Mouse (Mus musculus) gastrocnemius, adult 18-20 months (tissue): ENCODE results near the gene Olfr1394. TPM values are rescaled to one million over a fixed set of nuclear protein-coding genes. Genes with fewer than 3 reads are reported as not detected.
"Not testable (repeated sequence)": the region's sequence is repeated elsewhere in the genome, so short reads cannot be mapped to it uniquely, and the experiment has no call there.

Experiments
- DNase-seq: peaks from one replicate; pipeline ENCODE4 v3.0.0; 2021; ENCODE audit warnings: low spot score
- long read RNA-seq, 2 experiments: library from polyadenylated mRNA; stranded (forward); transcript quantifications; one replicate each; pipeline ENCODE4 v2.0.0; 2021
- total RNA-seq, 2 experiments: library from RNA; stranded (reverse); gene quantifications; 2 replicates each; pipeline ENCODE4 v1.2.3; 2021

Gene Olfr1394
- total RNA-seq: not detected
- long read RNA-seq, experiment 1: 0 reads
- long read RNA-seq, experiment 2: 0 reads

- no peak for DNase-seq
Measured at GRCm38 (mm10) chr11:49154077-49154476, at the start of gene Olfr1394. Olfr1394 (plus strand) TSS chr11:49154377.

- no peak for DNase-seq
Measured at GRCm38 (mm10) chr11:49105752-49106151, 48.4 kb upstream of the Olfr1394 start.

- DNase-seq: no peak
Measured at GRCm38 (mm10) chr11:49107650-49108537, 46.3 kb upstream of the Olfr1394 start.

- DNase-seq: no peak
Measured at GRCm38 (mm10) chr11:49108833-49109232, 45.3 kb upstream of the Olfr1394 start.

- no peak for DNase-seq
Measured at GRCm38 (mm10) chr11:49111000-49111399, 43.2 kb upstream of the Olfr1394 start.

- DNase-seq: no peak
Measured at GRCm38 (mm10) chr11:49112624-49113219, 41.5 kb upstream of the Olfr1394 start.

GRCm38 (mm10) chr11:49114158-49114557 lies 40.0 kb upstream of the Olfr1394 start:
- DNase-seq: no peak

GRCm38 (mm10) chr11:49114774-49115173 lies 39.4 kb upstream of the Olfr1394 start, which contains the start of gene Olfr1396:
Olfr1396 (minus strand) TSS chr11:49114874.
- DNase-seq: no peak

- DNase-seq: no peak
Measured at GRCm38 (mm10) chr11:49119635-49120034, 34.5 kb upstream of the Olfr1394 start.

- no peak for DNase-seq
Measured at GRCm38 (mm10) chr11:49124169-49124568, 30.0 kb upstream of the Olfr1394 start.

GRCm38 (mm10) chr11:49141974-49142373 lies 12.2 kb upstream of the Olfr1394 start, which contains the start of gene Olfr1395:
Olfr1395 (plus strand) TSS chr11:49142274.
- no peak for DNase-seq

- no peak for DNase-seq
Measured at GRCm38 (mm10) chr11:49156821-49157814, 2.9 kb downstream of the Olfr1394 start.

GRCm38 (mm10) chr11:49168839-49169611 lies 14.8 kb downstream of the Olfr1394 start:
- DNase-seq: no peak

GRCm38 (mm10) chr11:49170576-49170975 lies 16.4 kb downstream of the Olfr1394 start:
- DNase-seq: no peak

- DNase-seq: no peak
Measured at GRCm38 (mm10) chr11:49175345-49175744, 21.2 kb downstream of the Olfr1394 start.

GRCm38 (mm10) chr11:49176047-49176779 lies 22.0 kb downstream of the Olfr1394 start:
- not testable (repeated sequence) for DNase-seq

- no peak for DNase-seq
Measured at GRCm38 (mm10) chr11:49183172-49183571, 29.0 kb downstream of the Olfr1394 start.

- DNase-seq: no peak
Measured at GRCm38 (mm10) chr11:49186452-49186851, 32.3 kb downstream of the Olfr1394 start.

- no peak for DNase-seq
Measured at GRCm38 (mm10) chr11:49186955-49187488, 32.8 kb downstream of the Olfr1394 start, which contains the start of gene Btnl9. Btnl9 (minus strand) TSS chr11:49187159.
